In genomic region chr4:143190657-143191056, GRCm38 (mm10) we compare ENCODE assay signal across 10 mouse cellular contexts. TPM values are rescaled to one million over a fixed set of nuclear protein-coding genes. Genes with fewer than 3 reads are reported as not detected.
A peak's percentile ranks its signal among the peaks of the same experiment; 100 is the strongest.
DNase-seq lines count a peak whose midpoint lies in the region; ATAC-seq and TF ChIP-seq lines count a peak whose summit lies in the region.
"Had no signal": no experiment of that assay in that cellular context is flagged by ENCODE, and none has a peak within 500 bp of the region (broad histone marks: within the 10 kb centered on the region; RNA-seq: fewer than 3 reads in every experiment).

No protein-coding gene starts in this region.

- 0 out of 2 replicates have a peak overlapping the region, but pooled peaks have one; percentile 9 for H3K4me2 ChIP-seq in liver, embryonic 16.5 days (ENCODE audit: low read depth, low read length)
- H3K4me2 ChIP-seq in midbrain, embryonic 14.5 days (ENCODE audit: low read length), result no peak overlapping the region

- H3K4me3 ChIP-seq in spleen, adult 2 months (ENCODE audit: extremely low read depth, insufficient read depth, insufficient read length), result peak overlapping the region; percentile 41
- no peak overlapping the region for H3K4me3 ChIP-seq in liver, embryonic 16.5 days (ENCODE audit: low read depth, low read length)
- no peak overlapping the region for H3K4me3 ChIP-seq in midbrain, embryonic 14.5 days (replicated peaks; ENCODE audit: low read depth, low read length)

- peak; percentile 49 for ATAC-seq in liver, embryonic 16.5 days (ENCODE audit: low read depth)
- no peak for ATAC-seq in midbrain, embryonic 14.5 days (ENCODE audit: low FRiP score, low TSS enrichment)
- ATAC-seq: activated CD4-positive, CD25-positive, alpha-beta regulatory T cell, adult 4 months had no signal

- H3K9me3 ChIP-seq in liver, embryonic 16.5 days (replicated peaks; ENCODE audit: control insufficient read depth, low read length), result no peaks in the 10 kb centered on the region
- H3K9me3 ChIP-seq in midbrain, embryonic 14.5 days (ENCODE audit: control insufficient read depth, low read length), result no peaks in the 10 kb centered on the region

- H3K9ac ChIP-seq in liver, embryonic 16.5 days (ENCODE audit: low read depth, low read length), result no peak overlapping the region
- no peak overlapping the region for H3K9ac ChIP-seq in midbrain, embryonic 14.5 days (replicated peaks; ENCODE audit: low read length)

- no peak for TF ChIP-seq CTCF in spleen, adult 2 months (IDR thresholded peaks at IDR 0.05; ENCODE audit: extremely low read depth, insufficient read depth, insufficient read length, insufficient replicate concordance)

- peak overlapping the region; percentile 82 for H3K27ac ChIP-seq in spleen, adult 2 months (ENCODE audit: insufficient read depth, low read length)
- H3K27ac ChIP-seq in liver, embryonic 16.5 days (ENCODE audit: low read length), result no peak overlapping the region
- no peak overlapping the region for H3K27ac ChIP-seq in midbrain, embryonic 14.5 days (replicated peaks; ENCODE audit: low read depth, low read length)

- no peaks in the 10 kb centered on the region for H3K36me3 ChIP-seq in spleen, adult 2 months (ENCODE audit: control insufficient read depth, insufficient read depth, low read length)
- no peaks in the 10 kb centered on the region for H3K36me3 ChIP-seq in liver, embryonic 16.5 days (ENCODE audit: control insufficient read depth, insufficient read depth)
- H3K36me3 ChIP-seq in midbrain, embryonic 14.5 days (ENCODE audit: control insufficient read depth, insufficient read depth, low read length), result 0 out of 2 replicates have a peak, but pooled peaks cover 3% of the 10 kb centered on the region

- peak; percentile 13 to 38 for DNase-seq in adrenal gland, adult (ENCODE audit: inconsistent age in 2 of 2, low spot score in 1 of 2)
- no peak for DNase-seq in adrenal gland, adult 2 months
- peak in 1 of 2 experiments; percentile 37 for DNase-seq in spleen, adult 2 months (ENCODE audit: low read depth in 1 of 2, low spot score in 2 of 2)
- no peak for DNase-seq in spleen, postnatal 14 days (ENCODE audit: low spot score in 2 of 2)
- peak; percentile 19 for DNase-seq in thymus, postnatal 25 days
- DNase-seq in right cerebral cortex, adult 2 months (ENCODE audit: low spot score in 2 of 2), result no peak
- no peak for DNase-seq in midbrain, embryonic 14.5 days
- DNase-seq: layer of hippocampus, postnatal 36 days had no signal

- no peaks in the 10 kb centered on the region for H3K27me3 ChIP-seq in spleen, adult 2 months (ENCODE audit: control insufficient read depth, insufficient read depth, low read length)
- no peaks in the 10 kb centered on the region for H3K27me3 ChIP-seq in liver, embryonic 16.5 days (ENCODE audit: control insufficient read depth, insufficient read depth, low read depth, low read length)
- H3K27me3 ChIP-seq in midbrain, embryonic 14.5 days (ENCODE audit: control insufficient read depth, insufficient read depth, low read length), result no peaks in the 10 kb centered on the region

- TF ChIP-seq POLR2A in spleen, adult 2 months (IDR thresholded peaks at IDR 0.05; ENCODE audit: low read depth, low read length), result no peak

- WGBS in spleen, adult 2 months, result 15% methylated on average over 4 of the region's 4 CpGs
- 36% methylated on average over 4 of the region's 4 CpGs for WGBS in liver, embryonic 16.5 days (ENCODE audit: insufficient replicate concordance)
- 80% methylated on average over 4 of the region's 4 CpGs for WGBS in midbrain, embryonic 14.5 days

- H3K4me1 ChIP-seq in spleen, adult 2 months (ENCODE audit: control insufficient read depth, insufficient read depth, insufficient read length), result peaks cover 28% of the 10 kb centered on the region; the same call in 1 of the 2 replicates
- H3K4me1 ChIP-seq in liver, embryonic 16.5 days (ENCODE audit: control insufficient read depth, low read depth, low read length), result peaks cover 9% of the 10 kb centered on the region
- H3K4me1 ChIP-seq in midbrain, embryonic 14.5 days (ENCODE audit: control insufficient read depth, insufficient read depth, low read length), result no peaks in the 10 kb centered on the region

RNA-seq across cellular contexts. Expression of gene Prdm2, which starts 22.1 kb away (rescaled TPM):
- 10 to 100 TPM; 22.3 to 38.7 TPM for total RNA-seq in adrenal gland, adult 2 months (2021)
- 5.6 and 9.4 TPM in 2 replicates for polyA plus RNA-seq in adrenal gland, adult 2 months (2012; rRNA removed)
- 13.5 and 14.4 TPM in 2 replicates for polyA plus RNA-seq in spleen, adult 2 months (2012; rRNA removed)
- polyA plus RNA-seq in liver, embryonic 16.5 days (2015; fragmentation: Nextera tagmentation; extraction: Ambion mirVana), result 3.3 TPM in 2 replicates
- 15.0 and 22.0 TPM in 2 replicates for polyA plus RNA-seq in midbrain, embryonic 14.5 days (2014; fragmentation: Nextera tagmentation; extraction: Ambion mirVana)

Comparison
In these comparisons a context has a peak if more than half of its experiments do, and no peak if none do; other contexts are left out.
1. DNase-seq: peak in adrenal gland, adult (2 of 2) and thymus, postnatal 25 days (single experiment); none in adrenal gland, adult 2 months (single experiment), spleen, postnatal 14 days (0 of 2), right cerebral cortex, adult 2 months (0 of 2) and midbrain, embryonic 14.5 days (single experiment).